Mouse (Mus musculus) liver, adult 2 months (tissue): Measurements from ENCODE around the gene Prss32.

Source experiments
- CTCF ChIP-seq: fragments of 200-500 bp; IDR thresholded peaks from 2 replicates; pipeline ENCODE4 v1.5.1; 2011; ENCODE audit warnings: low read depth, low read length, control low read depth
- POLR2A ChIP-seq: fragments of 200-500 bp; IDR thresholded peaks from 2 replicates; pipeline ENCODE4 v1.6.1; 2011; ENCODE audit warnings: low read length, control low read depth; ENCODE audit not compliant: insufficient read depth; ENCODE audit errors: extremely low read depth

DNA sequence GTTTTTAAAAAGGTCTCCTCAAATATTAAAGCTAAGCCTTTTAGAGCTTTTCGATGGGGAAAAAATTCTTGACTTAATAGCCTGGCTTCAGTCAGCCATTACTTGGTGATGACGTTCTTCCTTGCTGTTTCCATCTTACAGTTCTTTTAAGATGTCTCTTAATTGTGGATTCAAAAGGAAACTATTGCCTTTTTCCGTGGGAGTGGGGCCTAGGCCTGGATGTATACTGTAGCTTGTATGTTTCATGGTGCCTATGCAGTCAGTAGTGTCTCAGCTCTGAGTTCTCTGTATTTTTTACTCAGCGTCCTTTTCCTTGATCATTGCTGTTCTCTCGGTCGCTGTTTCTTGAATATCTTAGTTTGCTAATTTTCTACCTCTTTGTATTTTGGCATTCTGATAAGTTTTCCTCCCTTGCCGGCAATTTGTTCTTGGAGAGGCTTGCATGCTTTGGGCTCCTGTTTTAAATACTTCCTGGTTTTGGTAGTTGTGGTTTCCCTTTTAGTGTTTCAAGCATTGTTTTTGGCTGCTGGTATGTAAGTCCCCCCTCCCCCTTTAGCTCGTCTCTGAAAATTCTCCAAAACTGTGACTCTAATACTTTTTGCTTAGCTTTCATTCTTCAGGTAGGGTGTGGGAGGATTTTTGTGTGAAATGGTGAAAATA lies 39.1 kb upstream of the Prss32 start:
- TF ChIP-seq CTCF (no peak), POLR2A (no peak)
